Mouse (Mus musculus) 416B (cell line): ENCODE results near the gene Mctp1.
"Not testable (repeated sequence)": the region's sequence is repeated elsewhere in the genome, so short reads cannot be mapped to it uniquely, and the experiment has no call there.

Experiments
- DNase-seq: peaks from one replicate; pipeline ENCODE4 v3.0.0; 2011; ENCODE audit warnings: low read depth

The Mctp1 gene

GRCm38 (mm10) chr13:76383972-76384663 lies at the start of gene Mctp1:
Mctp1 (plus strand) TSS chr13:76384535.
- peak; percentile 13 for DNase-seq

GRCm38 (mm10) chr13:76345941-76346340 lies 38.4 kb upstream of the Mctp1 start:
- DNase-seq = not testable (repeated sequence)

GRCm38 (mm10) chr13:76358720-76359119 lies 25.6 kb upstream of the Mctp1 start:
- peak; percentile 44 for DNase-seq

- no peak for DNase-seq
These were observed 515 bp downstream of the Mctp1 start for GRCm38 (mm10) chr13:76384664-76385435.

- no peak for DNase-seq
These were observed 4.3 kb downstream of the Mctp1 start for GRCm38 (mm10) chr13:76388615-76389014.

- DNase-seq = no peak
These were observed 7.6 kb downstream of the Mctp1 start for GRCm38 (mm10) chr13:76391920-76392319.

- DNase-seq = peak; percentile 21
These were observed 8.8 kb downstream of the Mctp1 start for GRCm38 (mm10) chr13:76393106-76393505.

- DNase-seq = peak; percentile 62
These were observed 11.6 kb downstream of the Mctp1 start for GRCm38 (mm10) chr13:76395906-76396305.

- DNase-seq = peak; percentile 90
These were observed 25.0 kb downstream of the Mctp1 start for GRCm38 (mm10) chr13:76409296-76409695.

- DNase-seq = peak; percentile 83
These were observed 26.3 kb downstream of the Mctp1 start for GRCm38 (mm10) chr13:76410665-76411064.

GRCm38 (mm10) chr13:76415346-76415745 lies 31.0 kb downstream of the Mctp1 start:
- DNase-seq = peak; percentile 64

GRCm38 (mm10) chr13:76420111-76420510 lies 35.8 kb downstream of the Mctp1 start:
- no peak for DNase-seq

- peak; percentile 91 for DNase-seq
These were observed 36.7 kb downstream of the Mctp1 start for GRCm38 (mm10) chr13:76421075-76421474.

GRCm38 (mm10) chr13:76422124-76422523 lies 37.8 kb downstream of the Mctp1 start:
- DNase-seq = no peak

- peak; percentile 68 for DNase-seq
These were observed 45.1 kb downstream of the Mctp1 start for GRCm38 (mm10) chr13:76429456-76429855.

GRCm38 (mm10) chr13:76429927-76430326 lies 45.6 kb downstream of the Mctp1 start:
- DNase-seq = peak; percentile 83

- peak; percentile 56 for DNase-seq
These were observed 47.6 kb downstream of the Mctp1 start for GRCm38 (mm10) chr13:76431946-76432345.

- DNase-seq = no peak
These were observed 49.1 kb downstream of the Mctp1 start for GRCm38 (mm10) chr13:76433438-76433837.

- no peak for DNase-seq
These were observed 52.1 kb downstream of the Mctp1 start for GRCm38 (mm10) chr13:76436426-76436825.

GRCm38 (mm10) chr13:76438765-76439164 lies 54.4 kb downstream of the Mctp1 start:
- no peak for DNase-seq

GRCm38 (mm10) chr13:76446059-76446458 lies 61.7 kb downstream of the Mctp1 start:
- DNase-seq = no peak

- no peak for DNase-seq
These were observed 63.2 kb downstream of the Mctp1 start for GRCm38 (mm10) chr13:76447528-76447927.

- not testable (repeated sequence) for DNase-seq
These were observed 67.2 kb downstream of the Mctp1 start for GRCm38 (mm10) chr13:76451526-76451925.
